Mouse (Mus musculus): ENCODE measurements around the gene Pmm2.

Pmm2 gene

GRCm38 (mm10) chr16:8637217-8638051 is at the start of gene Pmm2, which contains the start of gene Tmem186:
TSS of gene Pmm2 (plus strand) at chr16:8637674.
TSS of gene Tmem186 (minus strand) at chr16:8637712.
- peak; percentile 94 for DNase-seq (ENCODE audit: low spot score)

GRCm38 (mm10) chr16:8595411-8595810 is 42.1 kb upstream of the Pmm2 start:
- no peak for DNase-seq (ENCODE audit: low spot score)

- DNase-seq (ENCODE audit: low spot score): no peak
Measured at GRCm38 (mm10) chr16:8596336-8596735, 41.1 kb upstream of the Pmm2 start.

GRCm38 (mm10) chr16:8597516-8597915 is 40.0 kb upstream of the Pmm2 start:
- DNase-seq (ENCODE audit: low spot score): no peak

GRCm38 (mm10) chr16:8603789-8604188 is 33.7 kb upstream of the Pmm2 start:
- no peak for DNase-seq (ENCODE audit: low spot score)

GRCm38 (mm10) chr16:8610397-8610796 is 27.1 kb upstream of the Pmm2 start:
- no peak for DNase-seq (ENCODE audit: low spot score)

- no peak for DNase-seq (ENCODE audit: low spot score)
Measured at GRCm38 (mm10) chr16:8612214-8613005, 25.1 kb upstream of the Pmm2 start.

- DNase-seq (ENCODE audit: low spot score): no peak
Measured at GRCm38 (mm10) chr16:8613039-8613438, 24.4 kb upstream of the Pmm2 start.

GRCm38 (mm10) chr16:8613447-8613846 is 24.0 kb upstream of the Pmm2 start:
- no peak for DNase-seq (ENCODE audit: low spot score)

- DNase-seq (ENCODE audit: low spot score): peak; percentile 74
Measured at GRCm38 (mm10) chr16:8619659-8620314, 17.7 kb upstream of the Pmm2 start.

GRCm38 (mm10) chr16:8620315-8621115 is 17.0 kb upstream of the Pmm2 start:
- no peak for DNase-seq (ENCODE audit: low spot score)

GRCm38 (mm10) chr16:8630419-8630818 is 7.1 kb upstream of the Pmm2 start:
- no peak for DNase-seq (ENCODE audit: low spot score)

GRCm38 (mm10) chr16:8631428-8631827 is 6.0 kb upstream of the Pmm2 start:
- DNase-seq (ENCODE audit: low spot score): no peak

- DNase-seq (ENCODE audit: low spot score): no peak
Measured at GRCm38 (mm10) chr16:8636867-8637216, 632 bp upstream of the Pmm2 start.

- DNase-seq (ENCODE audit: low spot score): no peak
Measured at GRCm38 (mm10) chr16:8638131-8638530, 657 bp downstream of the Pmm2 start.

GRCm38 (mm10) chr16:8639466-8640191 is 2.2 kb downstream of the Pmm2 start:
- no peak for DNase-seq (ENCODE audit: low spot score)

GRCm38 (mm10) chr16:8643855-8644254 is 6.4 kb downstream of the Pmm2 start:
- peak; percentile 62 for DNase-seq (ENCODE audit: low spot score)

GRCm38 (mm10) chr16:8645546-8645945 is 8.1 kb downstream of the Pmm2 start:
- no peak for DNase-seq (ENCODE audit: low spot score)

- no peak for DNase-seq (ENCODE audit: low spot score)
Measured at GRCm38 (mm10) chr16:8650007-8650406, 12.5 kb downstream of the Pmm2 start.

GRCm38 (mm10) chr16:8655108-8655507 is 17.6 kb downstream of the Pmm2 start:
- DNase-seq (ENCODE audit: low spot score): no peak

- no peak for DNase-seq (ENCODE audit: low spot score)
Measured at GRCm38 (mm10) chr16:8655599-8655998, 18.1 kb downstream of the Pmm2 start.

All from embryo, embryonic 10.5 days (tissue).